Mouse (Mus musculus) embryonic fibroblast, embryonic 13.5 days (primary cell): Measurements from ENCODE around the gene P2rx4. TPM values are rescaled to one million over a fixed set of nuclear protein-coding genes. Genes with fewer than 3 reads are reported as not detected.
"Not testable (repeated sequence)": the region's sequence is repeated elsewhere in the genome, so short reads cannot be mapped to it uniquely, and the experiment has no call there.

Source experiments
- H3K27ac ChIP-seq: 2 replicates; pipeline ENCODE4 v1.5.1; 2012; ENCODE audit warnings: low read length, control low read depth, inconsistent platforms; ENCODE audit not compliant: insufficient read depth
- H3K4me1 ChIP-seq: 2 replicates; pipeline ENCODE4 v1.6.1; 2011; ENCODE audit warnings: low read length; ENCODE audit not compliant: control insufficient read depth, insufficient read depth
- H3K4me3 ChIP-seq: 2 replicates; pipeline ENCODE4 v1.5.1; 2011; ENCODE audit warnings: mild to moderate bottlenecking, control low read depth, low read length; ENCODE audit not compliant: insufficient read depth
- CTCF ChIP-seq: IDR thresholded peaks from 2 replicates; pipeline ENCODE4 v1.5.1; 2011; ENCODE audit warnings: mild to moderate bottlenecking, control low read depth, low read length, moderate library complexity, borderline replicate concordance; ENCODE audit not compliant: insufficient read depth
- POLR2A ChIP-seq: IDR thresholded peaks from 2 replicates; pipeline ENCODE4 v1.6.1; 2011; ENCODE audit warnings: low read depth, mild to moderate bottlenecking, control low read depth, low read length, moderate library complexity
- polyA plus RNA-seq: library from polyadenylated mRNA; stranded (reverse); fragments of >200 nt; gene quantifications from 2 replicates; pipeline ENCODE4 v1.2.4, GENCODE M21; 2011; ENCODE audit warnings: low read depth; ENCODE audit not compliant: missing spikeins, insufficient read length

P2rx4 gene
- 43.1 and 52.3 TPM in 2 replicates for polyA plus RNA-seq

GRCm38 (mm10) chr5:122707276-122708181 is at the start of gene P2rx4:
TSS of gene P2rx4 (plus strand) at chr5:122707544.
- peak; percentile 71 for TF ChIP-seq POLR2A
- TF ChIP-seq CTCF: no peak
- no peaks in the 10 kb centered on the region; the same call in 1 of the 2 replicates for H3K4me1 ChIP-seq
- H3K4me3 ChIP-seq: peak within 1 kb of the TSS; percentile 47
- peak within 1 kb of the TSS; percentile 42 for H3K27ac ChIP-seq

- H3K4me3 ChIP-seq: no peak overlapping the region
Measured at GRCm38 (mm10) chr5:122662501-122662900, 44.8 kb upstream of the P2rx4 start.

GRCm38 (mm10) chr5:122665036-122665435 is 42.3 kb upstream of the P2rx4 start:
- H3K4me3 ChIP-seq: no peak overlapping the region
- no peaks in the 10 kb centered on the region for H3K4me1 ChIP-seq
- H3K27ac ChIP-seq: no peak overlapping the region
- TF ChIP-seq CTCF (no peak), POLR2A (no peak)

More at GRCm38 (mm10) chr5:122662501-122662900, 44.8 kb upstream of the P2rx4 start:
- H3K4me1 ChIP-seq: no peaks in the 10 kb centered on the region
- no peak overlapping the region for H3K27ac ChIP-seq
- no peak for TF ChIP-seq CTCF
- TF ChIP-seq POLR2A: no peak

- TF ChIP-seq POLR2A: no peak
- no peak for TF ChIP-seq CTCF
- H3K27ac ChIP-seq: no peak overlapping the region
- H3K4me1 ChIP-seq: no peaks in the 10 kb centered on the region
Measured at GRCm38 (mm10) chr5:122668981-122669897, 38.1 kb upstream of the P2rx4 start.

GRCm38 (mm10) chr5:122671641-122672040 is 35.7 kb upstream of the P2rx4 start:
- not testable (repeated sequence) for H3K4me1 ChIP-seq, H3K27ac ChIP-seq, H3K4me3 ChIP-seq

More at GRCm38 (mm10) chr5:122668981-122669897, 38.1 kb upstream of the P2rx4 start:
- H3K4me3 ChIP-seq: no peak overlapping the region

GRCm38 (mm10) chr5:122672298-122672697 is 35.0 kb upstream of the P2rx4 start:
- Histone ChIP-seq H3K4me3 (no peak overlapping the region), H3K27ac (no peak overlapping the region), H3K4me1 (no peaks in the 10 kb centered on the region)
- TF ChIP-seq POLR2A (no peak), CTCF (no peak)

- Histone ChIP-seq H3K4me1 (no peaks in the 10 kb centered on the region), H3K4me3 (no peak overlapping the region), H3K27ac (no peak overlapping the region)
- no peak for TF ChIP-seq POLR2A
- no peak for TF ChIP-seq CTCF
Measured at GRCm38 (mm10) chr5:122676002-122676401, 31.3 kb upstream of the P2rx4 start.

GRCm38 (mm10) chr5:122677983-122678382 is 29.4 kb upstream of the P2rx4 start:
- Histone ChIP-seq H3K4me1 (no peaks in the 10 kb centered on the region), H3K4me3 (no peak overlapping the region), H3K27ac (no peak overlapping the region)
- TF ChIP-seq POLR2A (no peak), CTCF (no peak)

GRCm38 (mm10) chr5:122679881-122680280 is 27.5 kb upstream of the P2rx4 start:
- Histone ChIP-seq H3K4me3 (no peak overlapping the region), H3K27ac (no peak overlapping the region), H3K4me1 (no peaks in the 10 kb centered on the region)
- no peak for TF ChIP-seq POLR2A
- no peak for TF ChIP-seq CTCF

- Histone ChIP-seq H3K4me1 (no peaks in the 10 kb centered on the region), H3K27ac (no peak overlapping the region), H3K4me3 (no peak overlapping the region)
- TF ChIP-seq CTCF (no peak), POLR2A (no peak)
Measured at GRCm38 (mm10) chr5:122681276-122681675, 26.1 kb upstream of the P2rx4 start.
